Mouse (Mus musculus): ENCODE measurements at regions not wholly inside any gene's neighbourhood (a gene's known extent, or its start where the extent isn't known, plus 50 kb on each side); places are given as distances from the start of the nearest gene placed in this dataset.

DNA sequence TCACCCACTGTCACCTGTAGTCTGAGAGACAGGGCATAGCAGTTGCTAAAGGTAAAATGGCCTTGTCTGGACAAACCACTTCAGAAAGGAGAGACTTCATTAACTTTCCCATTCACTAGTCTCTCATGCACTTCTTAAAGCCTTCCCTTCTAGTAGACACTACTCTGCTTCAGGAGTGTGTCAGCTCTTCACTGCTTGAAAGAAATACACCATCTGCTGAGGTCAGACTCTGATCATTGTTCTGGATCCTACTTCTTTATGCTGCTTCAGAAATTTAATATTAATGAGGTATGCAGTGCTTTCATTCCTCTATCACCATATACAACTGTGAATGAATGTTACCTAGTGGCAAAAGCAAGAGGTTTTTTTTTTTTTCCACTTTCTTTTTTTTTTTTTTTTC lies 277.2 kb upstream of the Hs3st5 start:
- no peak for DNase-seq (ENCODE audit: low spot score)

DNA sequence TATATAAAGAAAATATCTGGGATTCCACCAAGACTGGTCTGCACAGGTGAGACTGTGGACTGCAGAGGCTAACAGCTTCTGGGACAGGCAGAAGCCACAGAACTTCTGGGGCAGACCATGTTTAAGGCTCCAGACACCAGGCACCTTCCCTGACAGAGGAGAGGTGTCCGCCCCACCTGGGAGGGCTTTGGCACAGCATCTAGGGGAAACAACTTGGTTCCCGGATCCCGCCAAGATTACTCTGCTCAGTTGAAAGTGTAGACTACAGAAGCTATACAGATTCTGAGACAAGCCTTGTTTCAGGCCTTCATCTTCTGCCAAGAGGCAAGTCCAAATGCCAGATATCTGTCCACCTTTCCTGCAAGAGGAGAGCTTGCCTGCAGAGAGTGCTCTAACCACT lies 267.1 kb upstream of the Hs3st5 start:
- DNase-seq (ENCODE audit: low spot score) = no peak

DNA sequence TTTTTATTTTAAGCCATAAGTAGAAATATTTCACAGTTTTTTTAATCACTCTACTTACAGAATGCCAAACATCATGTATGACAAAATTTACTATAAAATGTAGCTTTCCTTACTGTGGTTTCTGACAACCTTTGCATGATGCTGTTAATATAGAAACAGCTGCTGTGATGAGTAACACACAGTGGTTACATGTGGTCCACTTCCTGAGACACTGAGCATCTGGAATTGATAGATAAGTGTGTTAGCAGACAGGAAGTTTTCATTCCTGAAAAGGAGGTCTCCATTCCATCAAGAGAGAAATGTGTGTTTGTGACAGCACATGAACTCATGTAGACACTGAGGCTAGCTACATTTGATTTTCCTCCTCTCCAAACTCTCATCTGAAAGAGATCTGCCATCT lies 258.2 kb upstream of the Hs3st5 start:
- peak; percentile 17 for DNase-seq (ENCODE audit: low spot score)

All from embryo, embryonic 10 days (tissue).